Mouse (Mus musculus) adrenal gland, postnatal 10 days (tissue): ENCODE results near the gene Elavl3. TPM values are rescaled to one million over a fixed set of nuclear protein-coding genes. Genes with fewer than 3 reads are reported as not detected.
A peak's percentile ranks its signal among the peaks of the same experiment; 100 is the strongest.

Source experiments
- DNase-seq: peaks from one replicate; pipeline ENCODE4 v3.0.0; 2021; ENCODE audit warnings: mixed read lengths
- total RNA-seq, 2 experiments: library from RNA; stranded (reverse); gene quantifications; 2 replicates each; pipeline ENCODE4 v1.2.3; 2021

Elavl3 gene
- total RNA-seq, 2 experiments from 2014 or later, result 1.8 to 4.6 TPM

DNA sequence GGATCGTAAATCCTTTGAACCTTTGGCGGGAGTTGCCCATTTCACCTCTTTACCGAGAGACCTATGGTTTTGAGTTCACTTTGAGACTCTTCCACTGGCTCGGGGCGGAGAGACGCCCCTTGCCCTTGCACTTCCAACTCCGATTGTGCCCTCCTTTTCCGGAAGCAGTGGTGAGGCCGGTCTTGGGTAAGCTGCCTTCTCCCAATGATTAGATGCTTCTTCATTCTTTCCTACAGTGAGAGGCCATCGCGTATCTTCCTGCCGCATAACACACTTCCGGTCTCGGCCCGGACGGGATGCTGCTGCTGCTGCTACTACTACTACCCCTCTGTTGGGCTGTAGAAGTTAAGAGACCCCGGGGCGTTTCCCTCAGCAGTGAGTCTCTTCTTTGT, 48.7 kb downstream of the Elavl3 start:
- DNase-seq, result no peak

DNA sequence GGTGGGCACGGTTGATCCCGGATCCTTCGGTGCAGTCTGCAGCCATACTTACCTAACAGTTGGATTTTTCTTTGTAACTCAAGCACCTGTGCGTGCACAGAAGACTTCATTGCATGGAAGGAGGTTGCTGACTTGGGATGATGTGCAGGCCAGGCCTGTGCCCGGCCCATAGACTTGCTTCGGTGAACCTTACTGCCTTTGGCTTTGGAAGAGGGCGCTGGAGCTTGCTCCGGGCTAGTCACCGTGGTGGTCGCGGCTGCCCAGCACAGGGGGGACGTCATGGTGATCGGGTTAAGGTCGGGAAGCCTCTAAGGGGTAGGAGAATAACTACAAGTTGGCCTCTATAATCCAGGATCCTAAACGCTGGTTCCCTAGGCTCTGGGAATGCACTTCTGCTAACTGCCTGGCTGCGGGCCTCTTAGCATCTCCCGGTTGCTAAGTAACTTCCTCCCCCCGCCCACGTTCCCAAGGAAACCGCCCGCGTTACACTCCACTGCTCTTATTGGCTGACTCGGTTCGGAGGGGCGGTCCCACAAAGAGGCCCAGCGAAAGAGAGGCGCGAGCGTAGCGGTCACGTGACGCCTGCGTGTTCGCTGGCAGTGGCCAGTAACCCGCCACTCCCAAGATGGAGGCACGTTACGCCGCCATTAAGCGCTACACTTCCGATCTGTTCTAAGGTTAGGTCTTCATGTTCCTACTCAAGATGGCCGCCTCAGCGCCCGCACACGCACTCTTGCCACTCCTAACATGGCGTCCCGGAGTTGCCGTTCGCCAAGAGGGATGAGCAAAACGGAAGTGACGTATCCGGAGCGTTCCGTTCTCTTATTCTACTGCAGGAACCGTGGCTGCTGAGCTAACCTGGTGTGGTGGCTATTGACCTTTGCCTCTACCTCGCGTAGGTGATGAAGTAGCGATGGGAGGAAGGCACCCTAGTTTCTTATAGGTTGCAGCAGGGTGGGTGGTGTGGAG, 49.3 kb downstream of the Elavl3 start, which contains the start of the genes Ccdc151 and Prkcsh:
Ccdc151 (minus strand) TSS at position 441 of the 969 bp plus-strand sequence.
Prkcsh (plus strand) TSS at position 613 of the 969 bp plus-strand sequence.
- DNase-seq, result peak; percentile 99

DNA sequence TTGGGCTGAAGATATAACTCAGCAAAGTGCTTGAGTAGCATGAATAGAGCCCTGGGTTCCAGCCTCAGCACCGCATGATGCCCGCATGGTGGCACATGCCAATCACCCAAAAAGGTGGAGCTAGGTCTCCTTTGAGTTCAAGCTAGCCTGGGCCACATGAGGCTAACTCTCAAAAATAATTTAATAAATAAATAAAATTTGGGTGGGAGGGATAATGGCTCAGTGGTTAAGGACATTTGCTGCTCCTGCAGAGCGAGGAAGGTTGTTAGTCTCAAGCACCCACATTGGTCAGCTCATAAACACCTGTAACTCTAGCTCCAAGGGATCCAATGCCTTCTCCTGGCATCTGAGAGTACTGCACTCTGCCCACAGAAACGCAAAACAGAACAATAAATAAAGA, 50.2 kb downstream of the Elavl3 start:
- DNase-seq, result no peak

DNA sequence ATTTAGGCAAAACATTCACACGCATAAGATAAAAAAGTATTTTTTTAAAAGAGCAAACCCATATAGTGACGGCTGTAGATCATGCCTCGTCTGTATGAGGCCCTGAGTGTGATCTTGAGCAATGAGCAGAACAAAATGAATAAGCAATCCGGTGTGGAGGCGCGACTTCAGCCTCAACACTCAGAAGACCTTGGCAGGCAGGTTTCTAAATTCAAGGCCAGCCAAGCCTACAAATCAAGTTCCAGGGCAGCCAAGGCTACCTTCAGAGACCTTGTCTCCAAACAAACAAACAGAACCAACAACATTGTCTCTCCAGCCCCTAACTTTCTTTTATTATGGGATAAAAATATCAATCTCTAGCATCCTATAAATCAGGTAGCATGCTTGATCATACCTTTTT, 51.5 kb downstream of the Elavl3 start:
- peak; percentile 49 for DNase-seq

DNA sequence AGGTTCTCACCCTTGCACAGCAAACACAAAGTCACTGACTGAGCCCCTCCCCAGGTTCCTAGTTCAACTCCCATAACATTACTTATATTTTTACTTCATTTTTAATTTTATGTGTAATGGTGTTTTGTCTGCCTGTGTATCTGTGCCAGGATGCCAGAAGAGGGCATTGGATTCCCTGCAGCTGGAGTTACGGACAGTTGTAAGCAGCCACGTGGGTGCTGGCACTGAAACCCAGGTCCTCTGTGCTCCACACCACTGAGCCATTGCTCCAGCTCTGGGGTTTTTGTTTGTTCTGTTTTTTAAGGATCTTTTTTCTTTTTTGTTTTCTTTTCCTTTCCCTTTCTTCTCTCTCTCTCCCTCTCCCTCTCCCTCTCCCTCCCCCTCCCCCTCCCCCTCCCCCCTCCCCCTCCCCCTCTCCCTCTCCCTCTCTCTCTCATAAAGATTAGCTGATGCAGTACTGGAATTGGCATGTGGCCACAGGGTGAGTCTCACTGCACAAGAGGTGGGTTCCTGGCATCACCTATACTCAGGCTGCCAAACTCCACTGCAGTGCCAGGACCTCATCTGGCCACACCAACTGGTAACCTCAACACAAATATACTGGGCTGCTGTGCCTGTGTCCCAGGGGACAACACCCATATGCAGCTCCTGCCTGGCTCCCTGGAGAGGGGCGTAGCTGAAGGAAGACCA, 55.5 kb downstream of the Elavl3 start:
- no peak for DNase-seq

DNA sequence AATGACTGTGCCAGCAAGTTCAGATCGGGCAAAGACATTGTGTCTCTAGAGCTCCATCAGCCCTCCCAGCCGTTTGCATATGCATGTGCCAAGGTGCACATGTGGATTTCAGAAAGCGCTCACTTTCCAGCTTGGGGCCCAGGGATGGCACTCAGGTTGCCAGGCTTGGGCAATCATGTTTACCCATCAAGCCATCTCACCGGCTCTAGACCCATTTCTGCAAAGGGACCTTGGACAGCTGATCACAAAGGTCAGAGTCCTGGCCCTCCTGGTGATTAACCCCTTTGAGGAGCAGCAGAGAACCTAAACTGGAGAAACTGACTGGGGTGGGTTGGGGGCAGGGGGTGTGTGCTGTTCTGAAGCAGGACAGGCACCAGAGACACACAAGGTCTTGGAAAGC, 59.6 kb downstream of the Elavl3 start:
- DNase-seq, result no peak

DNA sequence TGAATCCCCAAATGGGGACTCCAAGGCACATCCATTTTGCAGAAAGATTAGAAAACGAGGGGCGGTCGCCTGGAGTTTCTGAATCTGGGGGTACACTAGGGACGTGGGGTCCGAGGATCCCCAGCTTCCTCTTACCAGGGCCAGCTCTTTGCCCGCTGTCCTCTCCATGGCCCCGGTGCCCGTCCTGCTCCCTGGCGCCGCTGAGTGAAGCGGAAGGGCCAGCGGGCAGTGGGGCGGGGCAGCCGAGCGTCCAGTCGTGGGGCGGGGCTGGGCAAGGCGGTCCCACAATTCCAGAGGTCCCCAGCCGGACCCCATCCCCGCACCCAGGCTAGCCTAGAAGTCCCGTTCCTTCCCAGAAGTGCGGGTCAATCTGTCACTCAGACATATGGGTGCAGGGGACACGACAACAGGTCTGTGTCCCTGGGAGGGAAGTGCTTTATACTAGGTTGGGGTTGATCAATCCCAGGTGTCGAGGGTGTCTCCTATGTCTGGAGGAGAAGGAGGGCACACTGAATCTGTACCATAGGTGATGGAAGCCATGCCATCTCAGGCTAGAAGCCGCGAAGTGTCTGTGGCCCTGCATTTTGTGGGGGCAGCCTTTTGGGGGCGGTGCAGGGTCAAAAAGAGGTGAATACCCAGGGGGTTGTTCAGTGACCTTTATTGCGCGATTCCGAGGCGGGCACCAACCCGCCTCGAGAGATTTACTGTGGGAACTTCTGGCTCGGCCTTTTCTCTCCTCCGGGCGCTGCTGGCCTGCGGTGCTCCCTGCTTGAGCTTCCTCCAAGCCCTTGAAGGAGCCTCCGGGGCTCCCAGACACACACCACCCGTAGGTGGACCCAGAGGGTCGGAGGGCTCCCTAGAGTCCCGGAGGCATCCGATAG, 62.4 kb downstream of the Elavl3 start, which contains the start of gene Rgl3:
Rgl3 (minus strand) TSS at position 217 of the 881 bp plus-strand sequence.
- DNase-seq, result peak; percentile 87

DNA sequence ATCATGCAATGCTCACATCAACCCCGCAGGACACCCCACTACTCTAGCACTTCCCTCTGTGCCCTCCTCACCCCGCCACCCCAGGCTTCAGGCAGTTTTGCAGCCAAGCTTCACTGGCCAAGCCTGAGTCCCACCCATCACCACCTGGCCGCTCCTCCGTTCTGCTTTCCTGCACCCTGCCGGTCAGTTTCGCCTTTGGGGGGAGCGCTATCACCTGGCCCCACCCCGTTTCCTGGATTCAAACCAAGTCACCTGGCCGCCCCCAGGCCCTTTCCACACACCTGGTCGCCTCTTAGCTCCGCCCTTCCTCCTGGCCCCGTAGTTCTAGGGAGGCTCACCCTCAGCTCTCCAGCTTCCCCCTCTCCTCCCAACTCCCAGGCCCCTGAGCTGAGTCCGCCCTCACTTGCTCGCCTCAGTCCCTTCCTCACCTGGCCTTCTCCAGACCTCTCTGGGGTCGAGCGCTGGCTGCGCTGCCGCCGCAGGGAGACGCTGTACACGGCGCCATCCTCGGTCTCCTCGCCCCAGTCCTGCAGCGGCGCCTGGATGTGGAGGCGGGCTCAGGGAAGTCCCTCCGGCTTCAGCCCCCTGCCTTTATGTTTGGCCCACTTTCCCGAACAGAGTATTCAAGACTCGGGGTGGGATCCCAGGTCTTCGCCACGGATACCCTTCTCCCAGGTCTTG, 63.3 kb downstream of the Elavl3 start:
- peak; percentile 47 for DNase-seq

DNA sequence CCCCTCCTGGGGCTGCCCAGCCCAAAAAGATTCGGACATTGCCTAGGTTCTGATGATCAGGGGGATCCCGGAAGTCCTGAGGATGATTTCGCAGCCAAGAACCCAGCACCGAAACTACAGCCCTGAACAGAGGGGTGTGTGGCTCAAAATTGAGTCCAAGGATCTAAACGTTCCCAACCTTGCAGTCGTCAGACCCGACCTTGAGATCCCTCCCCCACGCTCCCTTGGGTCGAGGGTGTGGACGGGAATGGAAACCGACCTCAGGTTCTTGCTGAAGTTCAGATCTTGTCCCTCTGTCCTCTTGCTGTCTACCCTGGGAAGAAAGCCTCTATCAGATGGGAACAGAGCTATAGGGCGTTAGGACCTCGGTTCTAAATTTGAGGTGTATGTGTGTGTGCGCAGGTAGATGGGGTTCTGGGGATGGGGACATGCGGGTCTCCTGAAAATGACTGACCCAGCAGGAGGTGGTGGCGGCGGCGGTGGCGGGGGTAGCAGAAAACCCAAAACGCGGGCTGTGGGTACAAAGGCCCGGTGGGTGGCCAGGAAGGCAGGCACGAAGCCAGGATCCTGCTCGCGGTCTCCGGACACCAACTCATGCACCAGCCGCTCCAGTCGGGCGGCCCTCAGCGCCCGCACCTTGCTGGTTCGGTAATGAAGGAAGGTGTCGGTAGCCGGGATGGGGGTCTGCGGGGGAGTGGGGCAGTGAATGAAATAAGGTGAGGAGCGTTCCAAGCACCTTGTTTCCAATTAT, 64.1 kb downstream of the Elavl3 start:
- peak; percentile 61 for DNase-seq

DNA sequence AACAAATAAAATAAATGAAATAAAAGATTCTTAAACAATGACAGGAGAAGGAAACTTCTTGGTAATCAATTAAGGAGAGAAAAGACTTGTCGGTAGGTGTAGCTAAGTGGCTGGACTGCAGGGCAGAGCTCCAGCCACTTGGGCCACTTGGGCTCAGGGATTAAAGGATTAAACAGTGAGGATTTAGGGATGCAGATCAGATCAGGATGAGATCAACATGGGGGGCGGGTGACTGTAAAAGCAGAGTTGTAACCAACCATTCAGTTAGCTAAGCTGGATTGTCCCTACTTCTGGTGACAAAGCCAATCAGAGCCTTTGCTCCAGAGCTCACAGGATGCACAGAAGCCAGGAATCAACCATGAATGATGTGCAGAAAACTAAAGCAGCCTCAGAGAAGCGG, 67.9 kb downstream of the Elavl3 start:
- DNase-seq, result no peak

DNA sequence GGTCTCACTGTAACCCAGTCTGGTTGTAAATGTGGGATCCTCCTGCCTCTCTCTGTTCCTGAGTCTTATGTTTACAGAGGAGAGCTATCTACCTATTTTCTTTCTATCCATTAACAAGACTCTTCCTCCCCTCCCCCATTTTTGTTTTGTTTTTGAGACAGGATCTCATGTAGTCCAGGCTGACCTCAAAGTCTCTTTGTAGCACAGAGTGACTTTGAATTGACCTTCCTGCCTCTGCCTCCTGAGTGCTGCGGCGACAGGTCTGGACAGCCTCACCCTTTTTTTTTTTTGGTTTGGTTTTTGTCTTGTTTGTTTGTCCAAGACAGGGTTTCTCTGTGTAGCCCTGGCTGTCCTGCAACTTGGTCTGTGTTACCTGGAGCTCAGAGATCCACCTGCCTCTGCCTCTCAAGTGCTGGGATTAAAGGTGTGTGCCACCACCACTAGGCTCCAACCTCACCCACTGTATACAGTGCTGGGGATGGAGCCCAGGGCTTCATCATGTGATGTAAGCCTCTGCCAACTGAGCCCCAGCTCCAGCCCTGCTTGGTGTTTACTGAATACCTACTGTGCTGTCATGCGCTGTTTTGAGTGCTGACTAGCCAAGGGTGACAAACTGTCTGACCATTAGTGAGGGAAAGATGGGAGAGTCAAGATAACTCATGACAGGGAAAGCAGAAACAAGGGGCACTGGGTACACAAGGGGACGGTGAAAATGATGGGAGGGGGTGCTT, 73.3 kb downstream of the Elavl3 start:
- no peak for DNase-seq

DNA sequence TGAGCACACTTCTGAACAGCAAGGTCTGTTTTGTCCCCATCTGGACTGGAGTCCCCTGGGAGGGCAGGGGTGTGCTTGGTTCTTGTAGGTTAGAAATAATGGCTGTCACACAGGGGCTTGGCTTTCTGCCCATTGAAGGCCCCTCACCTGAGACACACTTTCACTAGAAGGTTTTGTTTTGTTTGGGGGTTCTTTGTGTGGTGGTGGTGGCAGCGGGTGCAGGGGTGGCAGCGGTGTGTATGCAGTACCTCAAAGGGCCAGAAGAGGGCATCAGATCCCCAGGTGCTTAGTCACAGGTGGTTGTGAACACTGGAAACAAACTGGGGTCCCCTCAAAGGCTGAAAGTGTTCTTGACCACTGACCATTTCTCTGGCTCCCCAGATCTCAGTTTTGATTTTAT, 73.9 kb downstream of the Elavl3 start:
- peak; percentile 71 for DNase-seq

DNA sequence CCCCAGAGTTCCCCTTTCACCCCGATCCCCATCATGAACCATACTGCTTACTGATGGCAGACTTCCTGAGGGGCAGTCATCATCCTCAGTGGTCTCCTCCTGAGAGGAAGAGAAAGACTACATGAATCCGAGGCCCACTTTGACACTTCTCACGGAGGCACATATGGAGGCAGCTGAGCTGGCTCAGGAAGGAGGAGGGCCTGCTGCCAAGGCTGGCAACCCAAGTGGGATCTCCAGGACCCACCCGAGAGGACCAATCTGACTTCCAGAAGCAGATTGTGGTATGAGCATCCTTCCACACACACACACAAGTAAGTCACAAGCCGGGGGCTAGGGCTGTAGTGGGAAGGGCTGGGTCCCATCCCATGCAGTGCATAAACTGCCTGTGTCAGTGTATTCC, 74.5 kb downstream of the Elavl3 start:
- DNase-seq, result no peak

DNA sequence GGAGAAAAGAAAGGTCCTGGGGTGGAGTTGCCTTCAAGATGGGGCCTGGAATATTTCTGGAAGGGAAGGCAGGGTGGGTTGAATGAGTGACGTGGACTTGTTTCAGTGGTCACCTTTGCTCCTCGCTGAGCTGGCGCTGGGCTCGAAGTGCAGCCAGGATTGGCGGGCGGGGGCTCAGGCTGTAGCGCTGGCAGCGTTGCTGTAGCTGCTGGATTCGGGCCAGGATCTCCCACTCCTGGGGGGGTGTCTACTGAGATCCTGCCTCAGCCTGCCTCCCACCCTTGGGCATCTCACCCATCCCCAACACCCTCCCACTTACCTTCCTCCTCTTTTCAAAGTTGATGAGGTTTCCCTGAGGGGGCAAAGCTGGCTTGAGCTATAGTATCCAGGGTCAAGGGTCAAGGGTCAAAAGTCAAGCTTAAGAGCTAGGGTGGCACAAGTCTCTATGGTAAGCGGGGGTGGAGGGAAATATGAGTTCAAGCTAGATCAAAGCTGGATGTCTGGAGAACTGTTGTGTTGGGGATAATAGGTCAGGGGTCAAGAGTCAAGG, 75.1 kb downstream of the Elavl3 start:
- DNase-seq, result no peak

DNA sequence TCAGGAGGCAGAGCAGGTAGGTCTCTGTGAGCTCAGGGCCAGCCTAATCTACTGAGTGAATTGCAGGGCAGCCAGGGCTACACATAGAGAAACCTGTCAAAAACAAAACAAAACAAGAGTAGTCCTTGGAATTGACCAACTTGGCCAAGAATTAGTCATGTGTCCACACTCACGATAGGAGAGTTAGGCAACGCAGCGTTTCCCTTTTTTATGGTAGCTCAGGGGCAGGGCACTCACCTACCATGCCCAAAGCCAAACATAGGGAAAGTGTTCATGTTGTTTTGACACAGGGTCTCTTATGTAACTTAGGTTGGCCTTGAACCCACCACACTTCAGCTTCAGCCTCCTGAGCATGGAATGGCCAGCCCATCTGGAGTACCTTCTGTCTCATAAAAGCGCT, 82.5 kb downstream of the Elavl3 start:
- no peak for DNase-seq

DNA sequence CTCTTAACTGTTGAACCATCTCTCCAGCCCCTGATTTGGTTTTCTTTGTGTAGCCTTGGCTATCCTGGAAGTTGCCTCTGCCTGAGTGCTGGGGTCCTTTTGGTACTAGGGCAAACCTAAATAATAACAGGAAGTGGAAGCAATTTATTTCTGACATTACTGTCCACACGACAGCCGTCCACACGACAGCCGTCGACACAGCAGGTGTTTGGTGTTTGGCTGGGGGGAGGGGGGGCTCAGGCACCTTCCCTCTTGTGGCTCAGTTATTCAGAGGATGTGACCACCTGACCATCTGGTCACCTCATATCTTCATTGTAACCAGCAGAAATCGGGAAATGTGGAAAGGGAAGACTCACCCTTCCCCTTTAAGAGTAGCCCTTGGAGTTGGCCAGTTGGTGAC, 82.9 kb downstream of the Elavl3 start:
- DNase-seq, result no peak
